Mouse (Mus musculus): ENCODE results near the gene Katna1. TPM values are rescaled to one million over a fixed set of nuclear protein-coding genes. Genes with fewer than 3 reads are reported as not detected.
"Not testable (repeated sequence)": the region's sequence is repeated elsewhere in the genome, so short reads cannot be mapped to it uniquely, and the experiment has no call there.

Katna1 gene
- polyA plus RNA-seq, 1 experiment from 2014 or later = 55.0 TPM

DNA sequence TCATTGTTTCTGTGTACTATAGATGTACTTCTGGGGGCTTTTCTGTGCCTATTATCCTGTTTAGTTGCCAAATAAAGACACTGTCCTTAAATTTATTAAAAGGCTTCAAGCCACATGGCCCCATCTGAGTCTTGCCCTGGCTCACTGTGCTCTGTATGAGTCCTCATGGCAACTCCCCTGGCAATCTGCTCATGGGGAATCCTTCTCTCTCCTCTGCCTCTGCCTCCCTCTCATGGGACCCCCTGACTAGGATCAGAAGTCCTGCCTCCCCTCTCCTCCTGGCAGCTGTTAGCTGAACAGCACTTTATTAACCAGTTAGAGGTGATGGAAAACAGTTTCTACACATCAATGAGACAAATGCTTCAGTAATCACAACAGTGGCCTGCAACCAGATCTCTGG lies 5.8 kb downstream of the Katna1 start:
- peaks cover 13% of the 10 kb centered on the region for H3K4me1 ChIP-seq (replicated peaks)
- no peak overlapping the region for H3K27ac ChIP-seq
- DNase-seq (ENCODE audit: low spot score) = no peak
- no peaks in the 10 kb centered on the region for H3K9me3 ChIP-seq
- no peaks in the 10 kb centered on the region for H3K36me3 ChIP-seq
- H3K27me3 ChIP-seq (ENCODE audit: insufficient read depth, poor library complexity, severe bottlenecking) = no peaks in the 10 kb centered on the region
- H3K4me3 ChIP-seq = no peak overlapping the region

- H3K36me3 ChIP-seq = peaks cover 25% of the 10 kb centered on the region
- H3K4me3 ChIP-seq = no peak overlapping the region
- no peaks in the 10 kb centered on the region for H3K9me3 ChIP-seq
- no peak overlapping the region for H3K27ac ChIP-seq
- no peaks in the 10 kb centered on the region for H3K4me1 ChIP-seq (replicated peaks)
- no peaks in the 10 kb centered on the region for H3K27me3 ChIP-seq (ENCODE audit: insufficient read depth, poor library complexity, severe bottlenecking)
- no peak for DNase-seq (ENCODE audit: low spot score)
Observed at GRCm38 (mm10) chr10:7737122-7737521, 11.3 kb downstream of the Katna1 start.

- Histone ChIP-seq H3K9me3 (no peaks in the 10 kb centered on the region), H3K27me3 (ENCODE audit: insufficient read depth, poor library complexity, severe bottlenecking) (no peaks in the 10 kb centered on the region), H3K36me3 (peaks cover 31% of the 10 kb centered on the region), H3K4me3 (no peak overlapping the region), H3K27ac (no peak overlapping the region), H3K4me1 (replicated peaks) (no peaks in the 10 kb centered on the region)
- 83% methylated on average over 3 of the region's 3 CpGs for WGBS
- no peak for DNase-seq (ENCODE audit: low spot score)
Observed at GRCm38 (mm10) chr10:7737914-7738313, 12.1 kb downstream of the Katna1 start.

DNA sequence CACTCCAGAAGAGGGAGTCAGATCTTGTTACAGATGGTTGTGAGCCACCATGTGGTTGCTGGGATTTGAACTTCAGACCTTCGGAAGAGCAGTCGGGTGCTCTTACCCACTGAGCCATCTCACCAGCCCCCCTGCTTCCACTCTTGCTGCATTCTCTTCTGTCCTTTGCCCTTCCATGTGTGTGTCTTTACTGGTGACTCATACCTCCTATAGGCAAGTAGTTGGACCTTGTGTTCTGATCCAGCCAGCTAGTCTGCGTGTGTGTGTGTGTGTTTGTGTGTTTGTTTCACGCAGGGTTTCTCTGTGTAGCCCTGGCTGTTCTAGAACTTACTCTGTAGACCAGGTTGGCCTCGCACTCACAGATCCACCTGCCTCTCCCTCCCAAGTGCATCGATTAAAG lies 19.7 kb downstream of the Katna1 start:
- H3K27me3 ChIP-seq (ENCODE audit: insufficient read depth, poor library complexity, severe bottlenecking); DNase-seq (ENCODE audit: low spot score); H3K9me3 ChIP-seq; H3K4me1 ChIP-seq (replicated peaks); H3K4me3 ChIP-seq; H3K27ac ChIP-seq: not testable (repeated sequence)
- H3K36me3 ChIP-seq = peaks cover 83% of the 10 kb centered on the region
- WGBS = 96% methylated on average over 6 of the region's 6 CpGs

GRCm38 (mm10) chr10:7748752-7749151 lies 23.0 kb downstream of the Katna1 start:
- WGBS = 90% methylated on average over 6 of the region's 6 CpGs
- Histone ChIP-seq H3K4me1 (replicated peaks) (no peaks in the 10 kb centered on the region), H3K4me3 (no peak overlapping the region), H3K36me3 (peaks cover 84% of the 10 kb centered on the region), H3K27me3 (ENCODE audit: insufficient read depth, poor library complexity, severe bottlenecking) (no peaks in the 10 kb centered on the region), H3K9me3 (no peaks in the 10 kb centered on the region), H3K27ac (no peak overlapping the region)
- no peak for DNase-seq (ENCODE audit: low spot score)

- no peak overlapping the region for H3K27ac ChIP-seq
- no peak overlapping the region for H3K4me3 ChIP-seq
- peaks cover 96% of the 10 kb centered on the region for H3K36me3 ChIP-seq
- 93% methylated on average over 2 of the region's 2 CpGs for WGBS
- no peaks in the 10 kb centered on the region for H3K4me1 ChIP-seq (replicated peaks)
- DNase-seq (ENCODE audit: low spot score) = no peak
- no peaks in the 10 kb centered on the region for H3K9me3 ChIP-seq
- no peaks in the 10 kb centered on the region for H3K27me3 ChIP-seq (ENCODE audit: insufficient read depth, poor library complexity, severe bottlenecking)
Observed at GRCm38 (mm10) chr10:7757544-7757943, 31.7 kb downstream of the Katna1 start.

- Histone ChIP-seq H3K36me3 (peaks cover 97% of the 10 kb centered on the region), H3K4me3 (no peak overlapping the region), H3K9me3 (0 out of 2 replicates have a peak, but pooled peaks cover 2% of the 10 kb centered on the region), H3K4me1 (replicated peaks) (no peaks in the 10 kb centered on the region), H3K27ac (no peak overlapping the region), H3K27me3 (ENCODE audit: insufficient read depth, poor library complexity, severe bottlenecking) (no peaks in the 10 kb centered on the region)
- WGBS = 99% methylated on average over 4 of the region's 4 CpGs
- DNase-seq (ENCODE audit: low spot score) = no peak
Observed at GRCm38 (mm10) chr10:7772346-7772745, 46.5 kb downstream of the Katna1 start.

GRCm38 (mm10) chr10:7772769-7773168 lies 47.0 kb downstream of the Katna1 start:
- 95% methylated on average over 1 of the region's 1 CpGs for WGBS
- no peak overlapping the region for H3K4me3 ChIP-seq
- no peak overlapping the region for H3K27ac ChIP-seq
- H3K27me3 ChIP-seq (ENCODE audit: insufficient read depth, poor library complexity, severe bottlenecking) = no peaks in the 10 kb centered on the region
- peaks cover 95% of the 10 kb centered on the region for H3K36me3 ChIP-seq
- 0 out of 2 replicates have a peak, but pooled peaks cover 2% of the 10 kb centered on the region for H3K9me3 ChIP-seq
- no peak for DNase-seq (ENCODE audit: low spot score)
- H3K4me1 ChIP-seq (replicated peaks) = no peaks in the 10 kb centered on the region

GRCm38 (mm10) chr10:7775421-7775820 lies 49.6 kb downstream of the Katna1 start:
- WGBS = 94% methylated on average over 8 of the region's 8 CpGs
- no peak overlapping the region for H3K4me3 ChIP-seq
- DNase-seq (ENCODE audit: low spot score) = no peak
- no peak overlapping the region for H3K27ac ChIP-seq
- 0 out of 2 replicates have a peak, but pooled peaks cover 2% of the 10 kb centered on the region for H3K9me3 ChIP-seq
- H3K27me3 ChIP-seq (ENCODE audit: insufficient read depth, poor library complexity, severe bottlenecking) = no peaks in the 10 kb centered on the region
- H3K4me1 ChIP-seq (replicated peaks) = peaks cover 11% of the 10 kb centered on the region
- H3K36me3 ChIP-seq = peaks cover 84% of the 10 kb centered on the region

DNA sequence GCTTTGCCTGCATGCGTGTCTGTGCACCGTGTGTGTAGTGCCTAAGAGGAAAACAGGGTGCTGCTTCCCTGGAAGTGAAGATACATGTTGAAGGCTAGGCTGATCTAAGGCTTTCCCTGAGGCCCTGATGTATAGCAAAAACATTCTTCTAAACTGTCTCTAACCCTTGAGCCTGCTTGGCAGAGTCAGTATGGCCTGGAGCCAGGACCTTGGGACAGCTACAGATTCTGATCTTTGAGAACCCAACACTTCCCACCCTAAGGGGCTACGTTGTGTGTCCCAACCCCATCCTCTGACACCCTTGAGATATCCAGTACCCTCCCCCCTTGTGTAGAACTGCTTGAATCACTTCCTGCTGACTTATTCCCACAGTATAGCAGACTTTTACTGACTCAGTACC lies 52.6 kb downstream of the Katna1 start:
- Histone ChIP-seq H3K36me3 (peaks cover 55% of the 10 kb centered on the region), H3K27ac (no peak overlapping the region), H3K27me3 (ENCODE audit: insufficient read depth, poor library complexity, severe bottlenecking) (no peaks in the 10 kb centered on the region), H3K4me3 (no peak overlapping the region), H3K9me3 (0 out of 2 replicates have a peak, but pooled peaks cover 2% of the 10 kb centered on the region), H3K4me1 (replicated peaks) (peaks cover 11% of the 10 kb centered on the region)
- WGBS = 94% methylated on average over 3 of the region's 3 CpGs
- no peak for DNase-seq (ENCODE audit: low spot score)

GRCm38 (mm10) chr10:7779751-7780237 lies 54.0 kb downstream of the Katna1 start:
- H3K27me3 ChIP-seq (ENCODE audit: insufficient read depth, poor library complexity, severe bottlenecking) = no peaks in the 10 kb centered on the region
- 22% methylated on average over 7 of the region's 7 CpGs for WGBS
- H3K27ac ChIP-seq = peak overlapping the region; percentile 93
- peaks cover 11% of the 10 kb centered on the region for H3K4me1 ChIP-seq (replicated peaks)
- peak overlapping the region; percentile 95 for H3K4me3 ChIP-seq
- peaks cover 40% of the 10 kb centered on the region for H3K36me3 ChIP-seq
- no peaks in the 10 kb centered on the region for H3K9me3 ChIP-seq
- no peak for DNase-seq (ENCODE audit: low spot score)

DNA sequence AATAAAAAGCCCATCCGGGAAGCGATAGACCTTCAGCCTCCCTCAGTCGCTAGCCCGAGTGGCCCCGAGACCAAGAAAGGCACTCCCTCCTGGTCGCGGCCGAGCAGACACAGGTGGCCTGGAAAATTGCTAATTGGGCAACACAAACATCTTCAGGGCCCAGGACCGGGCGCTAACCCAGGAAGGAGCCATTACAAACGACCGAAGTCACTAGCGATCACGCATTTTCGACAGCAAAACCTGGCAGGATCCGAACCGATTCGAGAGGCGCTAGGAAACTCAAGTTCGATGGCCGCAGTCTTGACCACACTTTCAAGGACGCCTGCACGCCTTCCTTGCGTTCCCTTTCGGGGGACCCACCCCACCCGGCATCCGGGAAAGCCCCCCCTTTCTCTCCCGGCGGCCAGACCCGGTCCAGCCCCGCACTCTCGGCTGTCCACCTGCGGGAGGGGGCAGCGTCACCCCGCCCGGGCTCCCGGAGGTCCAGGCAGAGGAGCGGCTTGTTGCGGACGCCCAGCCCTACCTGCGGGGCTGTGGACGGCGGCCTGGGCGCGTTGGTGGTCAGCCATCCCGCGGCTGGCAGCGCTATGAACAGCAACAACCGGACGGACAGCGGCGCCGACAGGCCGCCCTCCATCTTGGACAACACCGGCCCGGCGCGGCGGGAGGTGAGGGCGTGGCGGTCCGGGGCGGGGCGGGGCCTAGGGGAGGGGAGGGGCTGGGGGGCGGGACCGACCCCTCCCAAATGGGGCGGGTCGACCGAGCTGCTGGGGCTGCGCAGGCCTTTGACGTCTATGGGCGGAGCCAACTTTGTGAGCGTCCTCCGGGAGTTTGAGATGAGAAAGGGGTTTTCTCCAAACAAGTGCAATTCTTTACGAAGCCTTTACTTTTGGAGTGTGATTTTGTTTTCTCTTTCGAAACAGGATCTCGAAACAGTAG lies 54.7 kb downstream of the Katna1 start:
- H3K9me3 ChIP-seq = no peaks in the 10 kb centered on the region
- peak; percentile 92 for DNase-seq (ENCODE audit: low spot score)
- peaks cover 11% of the 10 kb centered on the region for H3K4me1 ChIP-seq (replicated peaks)
- H3K27ac ChIP-seq = peak overlapping the region; percentile 93
- WGBS = under 1% methylated on average over 66 of the region's 77 CpGs
- peak overlapping the region; percentile 95 for H3K4me3 ChIP-seq
- H3K27me3 ChIP-seq (ENCODE audit: insufficient read depth, poor library complexity, severe bottlenecking) = no peaks in the 10 kb centered on the region
- peaks cover 33% of the 10 kb centered on the region for H3K36me3 ChIP-seq

- WGBS = 55% methylated on average over 3 of the region's 3 CpGs
- no peak for DNase-seq (ENCODE audit: low spot score)
- Histone ChIP-seq H3K9me3 (no peaks in the 10 kb centered on the region), H3K27ac (peak overlapping the region; percentile 93), H3K4me3 (peak overlapping the region; percentile 95), H3K36me3 (peaks cover 26% of the 10 kb centered on the region), H3K4me1 (replicated peaks) (peaks cover 11% of the 10 kb centered on the region), H3K27me3 (ENCODE audit: insufficient read depth, poor library complexity, severe bottlenecking) (no peaks in the 10 kb centered on the region)
Observed at GRCm38 (mm10) chr10:7781214-7781613, 55.4 kb downstream of the Katna1 start.
